Mouse (Mus musculus) limb, embryonic 14.5 days (tissue): ENCODE results near the gene Gm20388. TPM values are rescaled to one million over a fixed set of nuclear protein-coding genes. Genes with fewer than 3 reads are reported as not detected.

ENCODE experiments used
- ATAC-seq: fragments of 200-750 bp; cut with Nextera tagmentation; 2 replicates; pipeline ENCODE4 v1.8.0; 2017; ENCODE audit warnings: low read depth, moderate number of reproducible peaks, moderate TSS enrichment; ENCODE audit not compliant: low FRiP score
- DNase-seq: peaks from one replicate; pipeline ENCODE4 v3.0.0-alpha.2; 2015; ENCODE audit warnings: low spot score
- H3K27ac ChIP-seq: fragments of 300-500 bp; sonication (generic); replicated peaks from 2 replicates; pipeline ENCODE4 v1.5.1; 2014; ENCODE audit warnings: low read depth, mild to moderate bottlenecking, low read length, moderate library complexity, mixed read lengths
- H3K27me3 ChIP-seq: fragments of 300-500 bp; sonication (generic); 2 replicates; pipeline ENCODE4 v1.6.1; 2014; ENCODE audit warnings: low read length, mixed read lengths; ENCODE audit not compliant: control insufficient read depth, insufficient read depth
- H3K36me3 ChIP-seq: fragments of 300-500 bp; sonication (generic); 2 replicates; pipeline ENCODE4 v1.6.1; 2014; ENCODE audit warnings: mild to moderate bottlenecking, low read length, moderate library complexity, mixed read lengths; ENCODE audit not compliant: control insufficient read depth, insufficient read depth
- H3K4me1 ChIP-seq: fragments of 300-500 bp; sonication (generic); 2 replicates; pipeline ENCODE4 v1.6.1; 2014; ENCODE audit warnings: antibody characterized with exemption, low read length, mixed read lengths; ENCODE audit not compliant: control insufficient read depth, insufficient read depth
- H3K4me2 ChIP-seq: fragments of 300-500 bp; sonication (generic); replicated peaks from 2 replicates; pipeline ENCODE4 v1.6.1; 2014; ENCODE audit warnings: low read depth, mild to moderate bottlenecking, low read length, moderate library complexity; ENCODE audit not compliant: severe bottlenecking
- H3K4me3 ChIP-seq: fragments of 300-500 bp; sonication (generic); replicated peaks from 2 replicates; pipeline ENCODE4 v1.5.1; 2014; ENCODE audit warnings: low read length
- H3K9ac ChIP-seq: fragments of 300-500 bp; sonication (generic); 2 replicates; pipeline ENCODE4 v1.6.1; 2014; ENCODE audit warnings: mild to moderate bottlenecking, low read depth, low read length, moderate library complexity; ENCODE audit not compliant: severe bottlenecking
- H3K9me3 ChIP-seq: fragments of 300-500 bp; sonication (generic); 2 replicates; pipeline ENCODE4 v1.6.1; 2016; ENCODE audit warnings: low read length; ENCODE audit not compliant: control insufficient read depth
- POLR2A ChIP-seq: fragments of 200-500 bp; IDR thresholded peaks from 2 replicates; pipeline ENCODE4 v1.8.0; 2012; ENCODE audit warnings: inconsistent platforms, mild to moderate bottlenecking, moderate library complexity, borderline replicate concordance; ENCODE audit not compliant: insufficient read depth, insufficient read length; ENCODE audit errors: extremely low read depth
- WGBS: fragments of 180-500 bp; shearing (Covaris S2); extraction: QIAGEN DNeasy Blood & Tissue Kit; methylation state at CpG from one replicate; pipeline ENCODE4 v1.1.7; 2014; 5-methylcytosine and 5-hydroxymethylcytosine counted together
- polyA plus RNA-seq, 2 experiments: library from polyadenylated mRNA; depleted of rRNA in 1 of 2; stranded (reverse) in 1 of 2; unstranded in 1 of 2; fragments of >200 nt; fragmentation: Nextera tagmentation in 1 of 2; extraction: Ambion mirVana in 1 of 2; gene quantifications; 2 replicates each; pipeline versions ENCODE4 v1.2.1 to v1.2.3; 2012 to 2014

Gm20388 gene
- polyA plus RNA-seq, 2 experiments, result 1.9 to 49.9 TPM

- Histone ChIP-seq H3K9me3 (no peaks in the 10 kb centered on the region), H3K27ac (no peak overlapping the region)
- no peak for TF ChIP-seq POLR2A
Observed at GRCm38 (mm10) chr8:120561539-120562435, 651.1 kb downstream of the Gm20388 start.

GRCm38 (mm10) chr8:120562680-120563347 lies 652.2 kb downstream of the Gm20388 start:
- DNase-seq (no peak), ATAC-seq (no peak)
- Histone ChIP-seq H3K4me1 (peaks cover 49% of the 10 kb centered on the region), H3K4me2 (0 out of 2 replicates have a peak overlapping the region, but pooled peaks have one; percentile 2), H3K9ac (peak overlapping the region; percentile 7; the same call in 1 of the 2 replicates), H3K27me3 (no peaks in the 10 kb centered on the region), H3K36me3 (peaks cover 23% of the 10 kb centered on the region), H3K27ac (0 out of 2 replicates have a peak overlapping the region, but pooled peaks have one; percentile 5), H3K9me3 (no peaks in the 10 kb centered on the region), H3K4me3 (no peak overlapping the region)
- TF ChIP-seq POLR2A, result no peak
- WGBS, result 58% methylated on average over 17 of the region's 18 CpGs

More at GRCm38 (mm10) chr8:120561539-120562435, 651.1 kb downstream of the Gm20388 start:
- no peak for ATAC-seq
- H3K27me3 ChIP-seq, result no peaks in the 10 kb centered on the region
- H3K4me2 ChIP-seq, result no peak overlapping the region
- DNase-seq, result no peak
- no peak overlapping the region for H3K9ac ChIP-seq
- peaks cover 13% of the 10 kb centered on the region for H3K36me3 ChIP-seq
- 79% methylated on average over 22 of the region's 22 CpGs for WGBS
- H3K4me1 ChIP-seq, result peaks cover 58% of the 10 kb centered on the region
- H3K4me3 ChIP-seq, result no peak overlapping the region

GRCm38 (mm10) chr8:120563348-120563724 lies 652.7 kb downstream of the Gm20388 start:
- no peaks in the 10 kb centered on the region for H3K27me3 ChIP-seq
- ATAC-seq (no peak), DNase-seq (peak; percentile 46)
- H3K9ac ChIP-seq, result peak overlapping the region; percentile 7; the same call in 1 of the 2 replicates
- H3K36me3 ChIP-seq, result peaks cover 29% of the 10 kb centered on the region
- WGBS, result 6% methylated on average over 8 of the region's 8 CpGs
- peaks cover 47% of the 10 kb centered on the region for H3K4me1 ChIP-seq
- no peak overlapping the region for H3K4me3 ChIP-seq
- 0 out of 2 replicates have a peak overlapping the region, but pooled peaks have one; percentile 2 for H3K4me2 ChIP-seq
- no peaks in the 10 kb centered on the region for H3K9me3 ChIP-seq
- 0 out of 2 replicates have a peak overlapping the region, but pooled peaks have one; percentile 5 for H3K27ac ChIP-seq
- TF ChIP-seq POLR2A, result no peak

GRCm38 (mm10) chr8:120563851-120564837 lies 653.5 kb downstream of the Gm20388 start:
- no peak for TF ChIP-seq POLR2A
- Histone ChIP-seq H3K4me2 (no peak overlapping the region), H3K9me3 (no peaks in the 10 kb centered on the region), H3K9ac (0 out of 2 replicates have a peak overlapping the region, but pooled peaks have one; percentile 7), H3K27me3 (no peaks in the 10 kb centered on the region), H3K4me3 (no peak overlapping the region), H3K36me3 (peaks cover 30% of the 10 kb centered on the region), H3K27ac (peak overlapping the region; percentile 40; the same call in 1 of the 2 replicates), H3K4me1 (peaks cover 44% of the 10 kb centered on the region)
- ATAC-seq (peak; percentile 39; the same call in 1 of the 2 replicates), DNase-seq (peak; percentile 74)
- WGBS, result 17% methylated on average over 20 of the region's 20 CpGs
